Mouse (Mus musculus) limb, embryonic 11.5 days (tissue): Measurements from ENCODE around the gene Kctd6. TPM values are rescaled to one million over a fixed set of nuclear protein-coding genes. Genes with fewer than 3 reads are reported as not detected.
"Not testable (repeated sequence)": the region's sequence is repeated elsewhere in the genome, so short reads cannot be mapped to it uniquely, and the experiment has no call there.

ENCODE experiments used
- ATAC-seq: fragments of 200-750 bp; cut with Nextera tagmentation; 2 replicates; pipeline ENCODE4 v1.8.0; 2017; ENCODE audit warnings: low read depth; ENCODE audit not compliant: insufficient number of reproducible peaks, low FRiP score, low TSS enrichment
- DNase-seq: peaks from one replicate; pipeline ENCODE4 v3.0.0-alpha.2; 2015; ENCODE audit warnings: low spot score
- H3K27ac ChIP-seq: fragments of 300-500 bp; sonication (generic); replicated peaks from 2 replicates; pipeline ENCODE4 v1.5.1; 2014; ENCODE audit warnings: low read depth, mild to moderate bottlenecking, low read length
- H3K27me3 ChIP-seq: fragments of 300-500 bp; sonication (generic); 2 replicates; pipeline ENCODE4 v1.6.1; 2014; ENCODE audit warnings: mild to moderate bottlenecking, low read length, mixed read lengths; ENCODE audit not compliant: control insufficient read depth, insufficient read depth
- H3K36me3 ChIP-seq: fragments of 300-500 bp; sonication (generic); 2 replicates; pipeline ENCODE4 v1.6.1; 2014; ENCODE audit warnings: mild to moderate bottlenecking, low read length, moderate library complexity, mixed read lengths; ENCODE audit not compliant: control insufficient read depth, insufficient read depth
- H3K4me1 ChIP-seq: fragments of 300-500 bp; sonication (generic); 2 replicates; pipeline ENCODE4 v1.6.1; 2014; ENCODE audit warnings: low read length, mixed read lengths; ENCODE audit not compliant: control insufficient read depth, insufficient read depth
- H3K4me2 ChIP-seq: fragments of 300-500 bp; sonication (generic); 2 replicates; pipeline ENCODE4 v1.6.1; 2014; ENCODE audit warnings: low read depth, mild to moderate bottlenecking, moderate library complexity; ENCODE audit not compliant: severe bottlenecking
- H3K4me3 ChIP-seq: fragments of 300-500 bp; sonication (generic); 2 replicates; pipeline ENCODE4 v1.5.1; 2014; ENCODE audit warnings: low read depth, low read length
- H3K9ac ChIP-seq: fragments of 300-500 bp; sonication (generic); 2 replicates; pipeline ENCODE4 v1.6.1; 2014; ENCODE audit warnings: mild to moderate bottlenecking, low read length
- H3K9me3 ChIP-seq: fragments of 300-500 bp; sonication (generic); 2 replicates; pipeline ENCODE4 v1.6.1; 2016; ENCODE audit warnings: low read length; ENCODE audit not compliant: control insufficient read depth
- WGBS: fragments of 180-500 bp; shearing (Covaris S2); extraction: QIAGEN DNeasy Blood & Tissue Kit; methylation state at CpG from one replicate; pipeline ENCODE4 v1.1.7; 2014; 5-methylcytosine and 5-hydroxymethylcytosine counted together
- polyA plus RNA-seq: library from polyadenylated mRNA; unstranded; fragments of >200 nt; fragmentation: Nextera tagmentation; extraction: Ambion mirVana; gene quantifications from 2 replicates; pipeline ENCODE4 v1.2.1, GENCODE M21; 2014

The Kctd6 gene
- polyA plus RNA-seq: 16.5 and 17.5 TPM in 2 replicates

GRCm38 (mm10) chr14:8213803-8214224, at the start of gene Kctd6:
Kctd6 (plus strand) TSS chr14:8214140.
- no peaks in the 10 kb centered on the region for H3K9me3 ChIP-seq
- peak within 1 kb of the TSS; percentile 55 for H3K4me3 ChIP-seq
- DNase-seq (peak; percentile 100), ATAC-seq (peak; percentile 95)
- peak within 1 kb of the TSS; percentile 79 for H3K4me2 ChIP-seq
- WGBS: 1% methylated on average over 44 of the region's 49 CpGs
- H3K27me3 ChIP-seq: no peaks in the 10 kb centered on the region
- H3K4me1 ChIP-seq: peaks cover 16% of the 10 kb centered on the region
- H3K36me3 ChIP-seq: no peaks in the 10 kb centered on the region
- H3K27ac ChIP-seq: peak within 1 kb of the TSS; percentile 73
- H3K9ac ChIP-seq: peak within 1 kb of the TSS; percentile 90

GRCm38 (mm10) chr14:8164463-8164862, 49.5 kb upstream of the Kctd6 start:
- 88% methylated on average over 7 of the region's 7 CpGs for WGBS

GRCm38 (mm10) chr14:8172507-8173410, 41.2 kb upstream of the Kctd6 start, which contains the start of gene Pdhb:
Pdhb (minus strand) TSS chr14:8173025.
- H3K27me3 ChIP-seq: no peaks in the 10 kb centered on the region
- peaks cover 4% of the 10 kb centered on the region for H3K4me1 ChIP-seq
- peak within 1 kb of the TSS; percentile 92 for H3K4me3 ChIP-seq
- H3K36me3 ChIP-seq: peaks cover 10% of the 10 kb centered on the region; the same call in 1 of the 2 replicates
- WGBS: under 1% methylated on average over 64 of the region's 64 CpGs
- DNase-seq (peak; percentile 98), ATAC-seq (peak; percentile 100)
- H3K27ac ChIP-seq: peak within 1 kb of the TSS; percentile 47; the same call in 1 of the 2 replicates
- H3K9ac ChIP-seq: peak within 1 kb of the TSS; percentile 93
- peak within 1 kb of the TSS; percentile 69 for H3K4me2 ChIP-seq
- H3K9me3 ChIP-seq: no peaks in the 10 kb centered on the region

More at GRCm38 (mm10) chr14:8164463-8164862, 49.5 kb upstream of the Kctd6 start:
- ATAC-seq: no peak
- Histone ChIP-seq H3K9ac (no peak overlapping the region), H3K4me2 (no peak overlapping the region), H3K4me1 (no peaks in the 10 kb centered on the region), H3K27me3 (no peaks in the 10 kb centered on the region), H3K4me3 (no peak overlapping the region), H3K27ac (no peak overlapping the region), H3K9me3 (no peaks in the 10 kb centered on the region), H3K36me3 (peaks cover 22% of the 10 kb centered on the region; the same call in 1 of the 2 replicates)
- DNase-seq: no peak

GRCm38 (mm10) chr14:8173542-8174250, 40.2 kb upstream of the Kctd6 start:
- H3K4me2 ChIP-seq: peak overlapping the region; percentile 69
- not testable (repeated sequence) for ATAC-seq, H3K9me3 ChIP-seq, H3K36me3 ChIP-seq, DNase-seq, H3K27ac ChIP-seq, H3K4me1 ChIP-seq, H3K27me3 ChIP-seq
- H3K4me3 ChIP-seq: peak overlapping the region; percentile 92
- H3K9ac ChIP-seq: peak overlapping the region; percentile 51; the same call in 1 of the 2 replicates
- WGBS: 22% methylated on average over 5 of the region's 7 CpGs

- H3K9me3 ChIP-seq: no peaks in the 10 kb centered on the region
- H3K4me2 ChIP-seq: no peak overlapping the region
- H3K9ac ChIP-seq: no peak overlapping the region
- no peak overlapping the region for H3K27ac ChIP-seq
- no peak overlapping the region for H3K4me3 ChIP-seq
- no peak for DNase-seq
- ATAC-seq: no peak
- H3K27me3 ChIP-seq: no peaks in the 10 kb centered on the region
- WGBS: 84% methylated on average over 5 of the region's 5 CpGs
- H3K36me3 ChIP-seq: no peaks in the 10 kb centered on the region; the same call in 1 of the 2 replicates
- H3K4me1 ChIP-seq: peaks cover 4% of the 10 kb centered on the region
Observed at GRCm38 (mm10) chr14:8174634-8175033, 39.3 kb upstream of the Kctd6 start.

- 63% methylated on average over 5 of the region's 5 CpGs for WGBS
- no peak for DNase-seq
- no peak overlapping the region for H3K4me2 ChIP-seq
Observed at GRCm38 (mm10) chr14:8176251-8176650, 37.7 kb upstream of the Kctd6 start.

GRCm38 (mm10) chr14:8180371-8181035, 33.4 kb upstream of the Kctd6 start:
- ATAC-seq: no peak

More at GRCm38 (mm10) chr14:8176251-8176650, 37.7 kb upstream of the Kctd6 start:
- H3K9ac ChIP-seq: no peak overlapping the region
- peaks cover 4% of the 10 kb centered on the region for H3K4me1 ChIP-seq
- H3K27me3 ChIP-seq: no peaks in the 10 kb centered on the region
- H3K36me3 ChIP-seq: no peaks in the 10 kb centered on the region
- H3K27ac ChIP-seq: no peak overlapping the region
- ATAC-seq: no peak
- no peak overlapping the region for H3K4me3 ChIP-seq
- no peaks in the 10 kb centered on the region for H3K9me3 ChIP-seq

GRCm38 (mm10) chr14:8183330-8183729, 30.6 kb upstream of the Kctd6 start:
- Histone ChIP-seq H3K9me3 (no peaks in the 10 kb centered on the region), H3K9ac (no peak overlapping the region)
- WGBS: 55% methylated on average over 3 of the region's 3 CpGs

More at GRCm38 (mm10) chr14:8180371-8181035, 33.4 kb upstream of the Kctd6 start:
- Histone ChIP-seq H3K4me2 (no peak overlapping the region), H3K4me1 (no peaks in the 10 kb centered on the region), H3K4me3 (no peak overlapping the region), H3K27ac (no peak overlapping the region), H3K9me3 (no peaks in the 10 kb centered on the region), H3K27me3 (no peaks in the 10 kb centered on the region), H3K9ac (no peak overlapping the region), H3K36me3 (no peaks in the 10 kb centered on the region)
- WGBS: 76% methylated on average over 4 of the region's 4 CpGs
- DNase-seq: no peak

More at GRCm38 (mm10) chr14:8183330-8183729, 30.6 kb upstream of the Kctd6 start:
- ATAC-seq (no peak), DNase-seq (no peak)
- Histone ChIP-seq H3K27ac (no peak overlapping the region), H3K4me3 (no peak overlapping the region), H3K36me3 (no peaks in the 10 kb centered on the region), H3K4me2 (no peak overlapping the region), H3K4me1 (no peaks in the 10 kb centered on the region), H3K27me3 (no peaks in the 10 kb centered on the region)
